Mouse (Mus musculus): ENCODE results near the gene Zbtb12. TPM values are rescaled to one million over a fixed set of nuclear protein-coding genes. Genes with fewer than 3 reads are reported as not detected.

Zbtb12 gene
- polyA plus RNA-seq, 1 experiment: 4.9 TPM

DNA sequence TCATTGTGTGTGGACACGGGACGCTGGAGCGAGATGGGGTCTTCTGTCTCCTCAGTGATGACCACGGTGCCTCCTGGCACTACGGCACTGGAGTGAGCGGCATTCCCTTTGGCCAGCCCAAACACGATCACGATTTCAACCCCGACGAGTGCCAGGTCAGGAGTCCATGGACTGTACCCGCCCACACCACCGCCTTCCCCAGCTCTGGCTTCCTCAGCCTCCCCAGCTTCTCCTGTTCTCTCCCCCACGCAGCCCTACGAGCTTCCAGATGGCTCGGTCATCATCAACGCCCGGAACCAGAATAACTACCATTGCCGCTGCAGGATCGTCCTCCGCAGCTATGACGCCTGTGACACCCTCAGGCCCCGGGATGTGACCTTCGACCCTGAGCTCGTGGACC is 54.7 kb downstream of the Zbtb12 start:
- H3K4me3 ChIP-seq (ENCODE audit: insufficient read depth, low read length): no peak overlapping the region
- H3K4me1 ChIP-seq (ENCODE audit: control insufficient read depth, insufficient read depth, low read length): no peaks in the 10 kb centered on the region
- no peak overlapping the region for H3K27ac ChIP-seq (ENCODE audit: insufficient read depth, low read length)
- TF ChIP-seq CTCF (IDR thresholded peaks at IDR 0.05; ENCODE audit: extremely low read depth, insufficient read depth, low read length) (no peak), POLR2A (IDR thresholded peaks at IDR 0.05; ENCODE audit: extremely low read depth, insufficient read depth, low read length) (no peak)

DNA sequence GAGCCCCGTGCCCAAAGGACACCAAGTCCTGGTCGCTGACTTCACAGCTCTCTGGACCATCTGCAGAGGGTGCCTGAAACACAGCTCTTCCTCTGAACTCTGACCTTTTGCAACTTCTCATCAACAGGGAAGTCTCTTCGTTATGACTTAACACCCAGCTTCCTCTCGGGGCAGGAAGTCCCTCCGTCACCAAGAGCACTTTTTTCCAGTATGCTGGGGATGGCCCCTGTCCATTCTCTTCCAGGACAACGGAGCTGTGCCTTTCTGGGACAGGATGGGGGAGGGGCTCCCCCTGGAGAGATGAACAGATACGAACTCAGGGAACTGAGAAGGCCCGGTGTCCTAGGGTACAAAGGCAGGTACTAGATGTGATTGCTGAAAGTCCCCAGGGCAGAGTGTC is 55.5 kb downstream of the Zbtb12 start:
- Histone ChIP-seq H3K4me3 (ENCODE audit: insufficient read depth, low read length) (no peak overlapping the region), H3K4me1 (ENCODE audit: control insufficient read depth, insufficient read depth, low read length) (no peaks in the 10 kb centered on the region), H3K27ac (ENCODE audit: insufficient read depth, low read length) (no peak overlapping the region)
- TF ChIP-seq CTCF (IDR thresholded peaks at IDR 0.05; ENCODE audit: extremely low read depth, insufficient read depth, low read length) (no peak), POLR2A (IDR thresholded peaks at IDR 0.05; ENCODE audit: extremely low read depth, insufficient read depth, low read length) (no peak)

DNA sequence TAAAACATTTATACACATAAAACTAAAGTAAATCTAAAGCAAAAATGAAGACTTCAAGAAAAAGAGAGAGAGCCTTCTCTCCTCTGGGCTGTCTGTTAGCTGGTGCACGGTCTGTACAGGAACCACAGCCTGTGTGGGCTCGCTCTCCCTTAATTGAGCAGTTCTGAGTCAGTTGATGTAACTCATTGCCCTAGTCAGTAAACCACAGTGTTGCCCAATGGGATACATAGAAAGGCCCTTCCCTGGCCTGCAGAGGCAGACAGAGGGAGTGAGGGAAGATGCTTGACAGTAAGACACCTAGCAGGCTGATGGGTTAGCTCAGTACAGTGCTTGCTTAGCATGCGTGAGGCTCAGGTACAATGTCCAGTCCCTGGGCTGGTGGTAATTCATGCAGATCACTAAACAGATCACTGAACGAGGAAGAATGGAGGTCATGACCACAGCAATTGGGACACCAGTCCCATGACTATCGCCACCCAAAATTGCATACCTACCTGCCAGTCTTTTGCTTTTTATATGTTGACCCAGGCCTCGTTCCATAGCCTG is 58.8 kb downstream of the Zbtb12 start:
- TF ChIP-seq CTCF (IDR thresholded peaks at IDR 0.05; ENCODE audit: extremely low read depth, insufficient read depth, low read length): no peak
- TF ChIP-seq POLR2A (IDR thresholded peaks at IDR 0.05; ENCODE audit: extremely low read depth, insufficient read depth, low read length): no peak
- H3K4me1 ChIP-seq (ENCODE audit: control insufficient read depth, insufficient read depth, low read length): no peaks in the 10 kb centered on the region
- H3K4me3 ChIP-seq (ENCODE audit: insufficient read depth, low read length): no peak overlapping the region
- no peak overlapping the region for H3K27ac ChIP-seq (ENCODE audit: insufficient read depth, low read length)

DNA sequence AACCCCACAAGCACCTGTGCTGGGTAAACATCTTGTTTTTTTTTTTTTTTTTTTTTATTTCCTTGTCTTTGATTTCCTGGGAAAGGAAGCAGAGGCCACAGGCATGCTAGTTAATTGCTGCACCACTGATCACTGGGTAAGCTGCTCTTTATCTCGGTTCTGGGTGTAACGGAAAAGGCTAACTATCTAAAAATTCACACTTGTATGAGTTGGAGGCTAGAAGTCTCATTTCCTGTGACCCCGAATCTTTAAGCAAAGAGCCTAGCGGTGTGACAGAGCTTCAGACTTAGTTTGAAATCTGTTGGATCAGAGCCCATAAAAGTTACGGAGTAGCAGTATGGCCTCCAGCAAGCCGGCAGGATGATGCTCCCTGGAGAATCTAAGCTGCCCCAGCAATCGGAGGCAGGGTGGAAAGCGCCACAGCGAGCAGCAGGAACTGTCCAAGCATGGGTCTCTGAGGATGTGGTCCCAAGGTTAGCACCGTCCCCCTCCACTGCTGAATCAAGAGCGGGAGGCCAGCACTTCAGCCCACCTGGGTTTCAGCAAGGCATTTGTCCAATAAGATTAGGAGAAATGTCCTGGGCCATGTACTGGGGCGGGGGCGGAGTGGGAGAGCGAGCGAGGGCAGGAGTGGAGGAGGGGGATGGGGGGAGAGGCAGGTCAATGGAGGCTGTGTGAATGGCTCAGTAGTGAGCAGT is 62.2 kb downstream of the Zbtb12 start:
- Histone ChIP-seq H3K4me1 (ENCODE audit: control insufficient read depth, insufficient read depth, low read length) (no peaks in the 10 kb centered on the region), H3K27ac (ENCODE audit: insufficient read depth, low read length) (no peak overlapping the region), H3K4me3 (ENCODE audit: insufficient read depth, low read length) (peak overlapping the region; percentile 31)
- TF ChIP-seq POLR2A (IDR thresholded peaks at IDR 0.05; ENCODE audit: extremely low read depth, insufficient read depth, low read length) (no peak), CTCF (IDR thresholded peaks at IDR 0.05; ENCODE audit: extremely low read depth, insufficient read depth, low read length) (no peak)

DNA sequence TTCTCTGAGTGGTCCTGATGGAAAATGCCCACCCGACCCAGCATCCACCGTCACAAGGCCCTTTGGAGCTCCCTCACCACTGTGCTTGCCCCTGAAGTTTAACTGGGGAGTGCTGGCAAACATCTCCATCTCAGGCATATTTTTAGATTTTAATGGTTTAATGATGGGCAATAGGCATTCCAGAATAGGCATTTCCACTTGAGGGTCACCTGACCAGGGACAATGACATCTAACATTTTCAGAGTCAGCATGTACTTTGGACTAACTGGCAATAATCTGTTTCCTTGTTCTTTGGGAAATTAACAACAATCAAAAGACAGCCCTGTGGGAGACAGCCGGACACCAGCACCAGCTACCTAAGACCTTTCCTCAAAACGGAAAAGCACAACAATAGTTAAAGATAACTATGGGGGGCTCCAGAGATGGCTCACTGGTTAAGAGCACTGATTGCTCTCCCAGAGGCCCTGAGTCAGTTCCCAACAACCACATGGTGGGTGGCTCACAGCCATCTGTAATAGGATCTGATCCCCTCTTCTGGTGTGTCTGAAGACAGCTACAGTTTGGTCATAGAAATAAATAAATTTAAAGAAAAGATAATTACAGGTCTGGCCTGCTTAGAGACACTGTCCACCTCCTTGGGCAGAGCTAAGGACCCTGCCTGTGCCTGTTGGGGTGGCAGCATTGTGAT is 64.0 kb downstream of the Zbtb12 start:
- Histone ChIP-seq H3K27ac (ENCODE audit: insufficient read depth, low read length) (no peak overlapping the region), H3K4me3 (ENCODE audit: insufficient read depth, low read length) (no peak overlapping the region), H3K4me1 (ENCODE audit: control insufficient read depth, insufficient read depth, low read length) (no peaks in the 10 kb centered on the region)
- TF ChIP-seq CTCF (IDR thresholded peaks at IDR 0.05; ENCODE audit: extremely low read depth, insufficient read depth, low read length) (no peak), POLR2A (IDR thresholded peaks at IDR 0.05; ENCODE audit: extremely low read depth, insufficient read depth, low read length) (no peak)

DNA sequence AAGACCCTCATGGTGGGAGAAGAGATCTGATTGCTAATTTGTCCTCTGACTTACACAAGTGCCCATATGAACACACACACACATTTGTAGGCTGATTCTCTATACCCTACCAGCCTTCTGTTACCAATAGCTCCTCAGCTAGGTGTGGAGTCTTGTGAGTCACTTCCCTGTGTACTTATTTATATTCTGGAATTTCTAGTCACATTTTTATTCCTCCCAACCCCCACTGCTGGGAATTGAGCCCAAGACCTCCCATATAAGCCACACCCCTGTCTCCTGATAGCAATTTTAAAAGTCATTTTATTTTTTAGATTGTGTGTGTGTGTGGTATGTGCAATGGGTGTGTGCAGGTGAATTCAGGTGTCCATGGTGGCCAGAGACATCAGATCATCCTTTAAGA is 65.1 kb downstream of the Zbtb12 start:
- H3K27ac ChIP-seq (ENCODE audit: insufficient read depth, low read length): no peak overlapping the region
- H3K4me1 ChIP-seq (ENCODE audit: control insufficient read depth, insufficient read depth, low read length): no peaks in the 10 kb centered on the region
- H3K4me3 ChIP-seq (ENCODE audit: insufficient read depth, low read length): no peak overlapping the region
- no peak for TF ChIP-seq POLR2A (IDR thresholded peaks at IDR 0.05; ENCODE audit: extremely low read depth, insufficient read depth, low read length)

Other genes with a start within 250 kb of the Zbtb12 start
- gene Prrt1, start 249.9 kb upstream of the Zbtb12 start, polyA plus RNA-seq (2012; rRNA removed): 160 and 165 TPM in 2 replicates
- gene Fkbpl, start 234.7 kb upstream of the Zbtb12 start, polyA plus RNA-seq (2012; rRNA removed): 7.8 and 8.7 TPM in 2 replicates
- 59.6 and 64.1 TPM in 2 replicates for gene Atf6b, start 232.3 kb upstream of the Zbtb12 start, polyA plus RNA-seq (2012; rRNA removed)
- gene Tnxb, start 208.9 kb upstream of the Zbtb12 start, polyA plus RNA-seq (2012; rRNA removed): 2.2 and 2.6 TPM in 2 replicates
- 10.7 and 14.8 TPM in 2 replicates for gene C4b, start 135.6 kb upstream of the Zbtb12 start, polyA plus RNA-seq (2012; rRNA removed)
- gene Cyp21a1, start 74.9 kb upstream of the Zbtb12 start, polyA plus RNA-seq (2012; rRNA removed): not detected in 2 replicates
- 80.0 and 80.7 TPM in 2 replicates for gene Stk19, start 42.5 kb upstream of the Zbtb12 start, polyA plus RNA-seq (2012; rRNA removed)
- gene Dxo, start 42.5 kb upstream of the Zbtb12 start, polyA plus RNA-seq (2012; rRNA removed): 53.1 and 55.5 TPM in 2 replicates
- gene Skiv2l, start 29.3 kb upstream of the Zbtb12 start, polyA plus RNA-seq (2012; rRNA removed): 74.0 and 81.2 TPM in 2 replicates
- gene Nelfe, start 29.1 kb upstream of the Zbtb12 start, polyA plus RNA-seq (2012; rRNA removed): 56.3 and 65.8 TPM in 2 replicates
- gene Cfb, start 17.0 kb upstream of the Zbtb12 start, polyA plus RNA-seq (2012; rRNA removed): 0.08 and 0.32 TPM in 2 replicates
- gene Gm20547, start 2.6 kb downstream of the Zbtb12 start, polyA plus RNA-seq (2012; rRNA removed): 0.04 and 0.13 TPM in 2 replicates
- gene C2, start 18.8 kb downstream of the Zbtb12 start, polyA plus RNA-seq (2012; rRNA removed): 3.2 and 3.4 TPM in 2 replicates
- 247 and 264 TPM in 2 replicates for gene Ehmt2, start 19.0 kb downstream of the Zbtb12 start, polyA plus RNA-seq (2012; rRNA removed)
- 0.46 and 0.49 TPM in 2 replicates for gene Slc44a4, start 35.0 kb downstream of the Zbtb12 start, polyA plus RNA-seq (2012; rRNA removed)
- gene Neu1, start 51.8 kb downstream of the Zbtb12 start, polyA plus RNA-seq (2012; rRNA removed): 49.4 and 50.5 TPM in 2 replicates
- 8.4 and 11.6 TPM in 2 replicates for gene Hspa1b, start 79.8 kb downstream of the Zbtb12 start, polyA plus RNA-seq (2012; rRNA removed)
- gene Gm20481, start 90.4 kb downstream of the Zbtb12 start, polyA plus RNA-seq (2012; rRNA removed): not detected in 2 replicates
- 12.0 and 14.0 TPM in 2 replicates for gene Hspa1a, start 92.7 kb downstream of the Zbtb12 start, polyA plus RNA-seq (2012; rRNA removed)
- gene Hspa1l, start 93.2 kb downstream of the Zbtb12 start, polyA plus RNA-seq (2012; rRNA removed): 0.50 and 0.59 TPM in 2 replicates
- 36.9 and 37.2 TPM in 2 replicates for gene Lsm2, start 102.4 kb downstream of the Zbtb12 start, polyA plus RNA-seq (2012; rRNA removed)
- 43.7 and 46.6 TPM in 2 replicates for gene Vars, start 121.5 kb downstream of the Zbtb12 start, polyA plus RNA-seq (2012; rRNA removed)
- 0.29 and 0.36 TPM in 2 replicates for gene Vwa7, start 137.1 kb downstream of the Zbtb12 start, polyA plus RNA-seq (2012; rRNA removed)
- gene Sapcd1, start 148.5 kb downstream of the Zbtb12 start, polyA plus RNA-seq (2012; rRNA removed): 0.94 and 0.96 TPM in 2 replicates
- gene Msh5, start 167.3 kb downstream of the Zbtb12 start, polyA plus RNA-seq (2012; rRNA removed): 0.58 and 0.72 TPM in 2 replicates
- 18.4 and 18.7 TPM in 2 replicates for gene Clic1, start 170.5 kb downstream of the Zbtb12 start, polyA plus RNA-seq (2012; rRNA removed)
- gene Ddah2, start 179.6 kb downstream of the Zbtb12 start, polyA plus RNA-seq (2012; rRNA removed): 25.1 and 26.8 TPM in 2 replicates
- gene Ly6g6c, start 185.9 kb downstream of the Zbtb12 start, polyA plus RNA-seq (2012; rRNA removed): not detected in 2 replicates
- not detected in 2 replicates for gene Mpig6b, start 186.7 kb downstream of the Zbtb12 start, polyA plus RNA-seq (2012; rRNA removed)
- 4.8 and 5.5 TPM in 2 replicates for gene Ly6g6e, start 197.4 kb downstream of the Zbtb12 start, polyA plus RNA-seq (2012; rRNA removed)
- gene Ly6g6d, start 198.6 kb downstream of the Zbtb12 start, polyA plus RNA-seq (2012; rRNA removed): 1.8 and 3.6 TPM in 2 replicates
- gene Ly6g6f, start 206.1 kb downstream of the Zbtb12 start, polyA plus RNA-seq (2012; rRNA removed): 0.44 and 1.1 TPM in 2 replicates
- 147 and 159 TPM in 2 replicates for gene Abhd16a, start 209.8 kb downstream of the Zbtb12 start, polyA plus RNA-seq (2012; rRNA removed)
- not detected in 2 replicates for gene Ly6g5c, start 228.8 kb downstream of the Zbtb12 start, polyA plus RNA-seq (2012; rRNA removed)
- gene Ly6g5b, start 235.9 kb downstream of the Zbtb12 start, polyA plus RNA-seq (2012; rRNA removed): 0.91 and 1.3 TPM in 2 replicates
- 20.4 and 21.0 TPM in 2 replicates for gene Gpank1, start 242.0 kb downstream of the Zbtb12 start, polyA plus RNA-seq (2012; rRNA removed)
- gene Csnk2b, start 242.6 kb downstream of the Zbtb12 start, polyA plus RNA-seq (2012; rRNA removed): 191 and 200 TPM in 2 replicates
- gene D17H6S53E, start 246.9 kb downstream of the Zbtb12 start, polyA plus RNA-seq (2012; rRNA removed): 9.6 and 10.3 TPM in 2 replicates